Mouse (Mus musculus): ENCODE results near the gene Ttll5. TPM values are rescaled to one million over a fixed set of nuclear protein-coding genes. Genes with fewer than 3 reads are reported as not detected.

The Ttll5 gene
- polyA plus RNA-seq, 1 experiment from 2014 or later = 8.2 TPM

DNA sequence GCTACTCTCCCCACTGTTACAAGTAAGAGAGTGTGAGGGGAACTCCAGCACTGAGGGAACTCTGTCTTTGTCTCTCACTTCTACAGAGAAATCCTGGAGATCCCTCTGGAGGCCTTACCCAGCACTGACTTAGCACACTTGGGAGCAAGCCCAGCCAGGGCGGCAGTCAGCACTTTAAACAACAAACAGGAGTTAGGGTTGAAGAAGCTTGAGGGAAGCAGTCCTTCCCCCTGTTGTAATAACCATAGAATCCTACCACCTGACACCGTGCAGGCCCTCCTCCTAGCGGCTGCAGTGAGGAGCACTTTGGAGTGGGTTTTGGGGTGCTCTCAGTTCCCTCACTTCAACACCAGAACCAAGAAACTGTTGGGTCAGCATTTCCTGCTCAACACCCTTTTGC lies 140.0 kb downstream of the Ttll5 start:
- H3K27ac ChIP-seq (ENCODE audit: low read length) = no peak overlapping the region
- H3K36me3 ChIP-seq (ENCODE audit: control insufficient read depth, insufficient read depth, low read length) = no peaks in the 10 kb centered on the region
- H3K4me3 ChIP-seq (ENCODE audit: low read length) = no peak overlapping the region
- ATAC-seq = no peak
- WGBS = 79% methylated on average over 3 of the region's 3 CpGs
- no peak overlapping the region for H3K9ac ChIP-seq (ENCODE audit: low read depth, low read length)
- no peak overlapping the region for H3K4me2 ChIP-seq (ENCODE audit: low read depth, low read length)
- H3K9me3 ChIP-seq (ENCODE audit: control insufficient read depth, low read length) = no peaks in the 10 kb centered on the region
- H3K27me3 ChIP-seq (replicated peaks; ENCODE audit: control insufficient read depth, insufficient read depth, low read length) = no peaks in the 10 kb centered on the region
- peaks cover 5% of the 10 kb centered on the region; the same call in 1 of the 2 replicates for H3K4me1 ChIP-seq (ENCODE audit: control insufficient read depth, insufficient read depth, low read length)

DNA sequence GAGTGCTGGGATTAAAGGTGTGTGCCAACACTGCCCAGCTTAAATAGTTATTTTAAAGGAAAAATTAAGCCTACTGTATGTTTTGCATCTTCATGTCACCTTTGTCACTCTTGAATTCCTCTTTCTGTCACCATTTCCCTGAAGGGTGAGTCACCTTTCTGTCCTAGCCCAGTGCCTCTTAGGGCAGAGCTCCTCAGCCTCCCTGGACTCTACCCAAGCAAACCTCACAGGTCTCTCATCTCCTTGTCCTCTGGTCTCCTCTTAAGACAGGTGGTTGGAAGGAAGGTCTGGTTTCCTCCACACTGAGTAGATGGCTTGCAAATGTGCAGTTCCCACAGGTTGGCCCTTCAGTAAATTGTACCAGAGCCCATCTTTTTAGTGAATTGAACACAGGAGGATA lies 143.4 kb downstream of the Ttll5 start:
- Histone ChIP-seq H3K9me3 (ENCODE audit: control insufficient read depth, low read length) (no peaks in the 10 kb centered on the region), H3K9ac (ENCODE audit: low read depth, low read length) (no peak overlapping the region), H3K36me3 (ENCODE audit: control insufficient read depth, insufficient read depth, low read length) (no peaks in the 10 kb centered on the region), H3K4me3 (ENCODE audit: low read length) (no peak overlapping the region), H3K27me3 (replicated peaks; ENCODE audit: control insufficient read depth, insufficient read depth, low read length) (no peaks in the 10 kb centered on the region), H3K4me1 (ENCODE audit: control insufficient read depth, insufficient read depth, low read length) (peaks cover 5% of the 10 kb centered on the region; the same call in 1 of the 2 replicates), H3K27ac (ENCODE audit: low read length) (no peak overlapping the region), H3K4me2 (ENCODE audit: low read depth, low read length) (no peak overlapping the region)
- ATAC-seq = no peak

DNA sequence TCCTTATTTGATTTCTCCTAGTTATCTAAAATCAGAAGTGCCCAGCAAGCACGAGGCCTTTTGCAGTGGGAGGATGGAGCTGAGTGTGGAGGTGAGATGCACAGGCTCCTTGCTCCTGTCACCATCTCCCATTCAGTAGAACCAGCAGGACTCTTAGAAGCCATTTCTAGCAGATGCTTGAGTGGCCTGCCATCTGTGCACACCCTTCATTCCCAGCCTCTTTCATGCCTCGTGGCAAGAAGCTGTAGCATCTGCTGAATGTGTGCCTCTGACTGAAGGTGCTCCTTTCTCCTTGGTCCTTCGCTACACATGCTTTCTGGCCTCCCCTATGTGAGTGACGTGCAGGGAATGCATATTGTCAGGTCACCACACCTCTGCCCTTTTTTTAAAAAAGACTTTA lies 143.9 kb downstream of the Ttll5 start:
- no peaks in the 10 kb centered on the region for H3K27me3 ChIP-seq (replicated peaks; ENCODE audit: control insufficient read depth, insufficient read depth, low read length)
- H3K27ac ChIP-seq (ENCODE audit: low read length) = no peak overlapping the region
- H3K9me3 ChIP-seq (ENCODE audit: control insufficient read depth, low read length) = no peaks in the 10 kb centered on the region
- H3K4me1 ChIP-seq (ENCODE audit: control insufficient read depth, insufficient read depth, low read length) = peaks cover under 1% of the 10 kb centered on the region; the same call in 1 of the 2 replicates
- H3K4me2 ChIP-seq (ENCODE audit: low read depth, low read length) = no peak overlapping the region
- H3K36me3 ChIP-seq (ENCODE audit: control insufficient read depth, insufficient read depth, low read length) = no peaks in the 10 kb centered on the region
- no peak overlapping the region for H3K4me3 ChIP-seq (ENCODE audit: low read length)
- no peak overlapping the region for H3K9ac ChIP-seq (ENCODE audit: low read depth, low read length)
- WGBS = 82% methylated on average over 4 of the region's 4 CpGs
- no peak for ATAC-seq

DNA sequence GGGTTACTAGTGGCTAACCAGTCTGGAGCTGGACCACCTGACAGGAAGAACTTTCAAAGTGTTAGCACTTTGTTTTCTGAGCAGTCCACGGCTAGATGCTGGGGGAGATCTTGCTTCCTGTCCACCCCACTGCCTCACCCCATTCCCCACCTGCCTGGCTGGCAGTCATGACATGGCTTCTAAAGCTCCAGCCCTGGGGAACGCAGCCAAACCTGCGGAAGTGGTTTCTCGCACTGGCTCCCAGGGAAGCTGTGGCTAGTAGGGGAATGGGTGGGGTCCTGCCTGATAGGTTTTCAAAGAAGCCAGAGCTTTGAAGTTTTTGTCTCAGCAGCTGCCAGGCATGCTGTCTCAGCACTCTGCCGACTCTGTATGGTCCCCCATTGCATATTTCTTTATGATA lies 145.1 kb downstream of the Ttll5 start:
- no peaks in the 10 kb centered on the region for H3K36me3 ChIP-seq (ENCODE audit: control insufficient read depth, insufficient read depth, low read length)
- ATAC-seq = no peak
- H3K4me2 ChIP-seq (ENCODE audit: low read depth, low read length) = no peak overlapping the region
- WGBS = 43% methylated on average over 5 of the region's 5 CpGs
- H3K4me1 ChIP-seq (ENCODE audit: control insufficient read depth, insufficient read depth, low read length) = no peaks in the 10 kb centered on the region
- no peak overlapping the region for H3K9ac ChIP-seq (ENCODE audit: low read depth, low read length)
- no peak overlapping the region for H3K27ac ChIP-seq (ENCODE audit: low read length)
- no peak overlapping the region for H3K4me3 ChIP-seq (ENCODE audit: low read length)
- H3K9me3 ChIP-seq (ENCODE audit: control insufficient read depth, low read length) = no peaks in the 10 kb centered on the region
- H3K27me3 ChIP-seq (replicated peaks; ENCODE audit: control insufficient read depth, insufficient read depth, low read length) = no peaks in the 10 kb centered on the region

DNA sequence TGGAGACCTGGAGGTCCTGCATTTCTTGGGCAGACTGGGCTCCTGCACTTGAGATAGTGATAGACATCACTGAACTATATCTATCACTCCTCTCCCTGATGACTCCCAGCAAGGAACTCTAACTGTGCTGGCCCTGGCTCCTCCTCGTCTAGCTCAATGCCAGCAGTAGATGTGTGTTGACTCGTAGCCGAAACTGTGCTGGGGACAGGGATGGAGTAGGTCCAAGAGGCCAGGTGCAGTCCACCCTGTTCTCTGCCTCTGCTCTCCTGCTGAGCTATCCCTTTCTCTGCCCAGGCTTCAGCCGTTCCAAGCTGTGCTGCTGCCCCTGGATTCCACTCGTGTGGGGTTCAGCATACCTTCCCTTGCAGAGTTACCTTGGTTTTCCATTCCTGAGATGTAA lies 145.7 kb downstream of the Ttll5 start:
- no peak overlapping the region for H3K4me2 ChIP-seq (ENCODE audit: low read depth, low read length)
- no peak overlapping the region for H3K27ac ChIP-seq (ENCODE audit: low read length)
- H3K9me3 ChIP-seq (ENCODE audit: control insufficient read depth, low read length) = no peaks in the 10 kb centered on the region
- no peak for ATAC-seq
- H3K4me3 ChIP-seq (ENCODE audit: low read length) = no peak overlapping the region
- H3K27me3 ChIP-seq (replicated peaks; ENCODE audit: control insufficient read depth, insufficient read depth, low read length) = no peaks in the 10 kb centered on the region
- H3K9ac ChIP-seq (ENCODE audit: low read depth, low read length) = no peak overlapping the region
- H3K36me3 ChIP-seq (ENCODE audit: control insufficient read depth, insufficient read depth, low read length) = no peaks in the 10 kb centered on the region
- H3K4me1 ChIP-seq (ENCODE audit: control insufficient read depth, insufficient read depth, low read length) = no peaks in the 10 kb centered on the region
- WGBS = 67% methylated on average over 5 of the region's 5 CpGs

DNA sequence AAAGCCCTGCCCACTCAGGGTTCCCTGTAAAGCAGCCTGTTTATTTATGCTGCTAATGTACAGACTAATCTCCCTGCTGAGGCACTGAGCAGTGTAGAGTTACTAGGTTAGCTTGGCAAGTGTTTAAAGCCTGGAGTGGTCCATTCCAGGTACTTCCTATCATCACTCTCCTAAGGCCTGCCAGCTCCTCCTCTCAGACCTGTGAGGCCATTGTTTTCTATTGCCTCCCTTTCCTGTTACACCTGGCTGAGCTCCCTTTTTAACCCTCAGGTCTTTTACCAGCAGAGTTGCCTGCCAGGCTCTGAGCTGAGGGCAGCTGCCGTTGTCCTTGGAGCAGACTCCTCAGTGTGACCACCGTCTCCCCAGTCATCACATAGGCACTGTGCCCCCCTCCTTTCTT lies 146.3 kb downstream of the Ttll5 start:
- no peak overlapping the region for H3K27ac ChIP-seq (ENCODE audit: low read length)
- H3K36me3 ChIP-seq (ENCODE audit: control insufficient read depth, insufficient read depth, low read length) = no peaks in the 10 kb centered on the region
- H3K4me1 ChIP-seq (ENCODE audit: control insufficient read depth, insufficient read depth, low read length) = no peaks in the 10 kb centered on the region
- H3K27me3 ChIP-seq (replicated peaks; ENCODE audit: control insufficient read depth, insufficient read depth, low read length) = no peaks in the 10 kb centered on the region
- ATAC-seq = no peak
- no peak overlapping the region for H3K9ac ChIP-seq (ENCODE audit: low read depth, low read length)
- no peaks in the 10 kb centered on the region for H3K9me3 ChIP-seq (ENCODE audit: control insufficient read depth, low read length)
- no peak overlapping the region for H3K4me3 ChIP-seq (ENCODE audit: low read length)
- H3K4me2 ChIP-seq (ENCODE audit: low read depth, low read length) = no peak overlapping the region
- 66% methylated on average over 2 of the region's 2 CpGs for WGBS

DNA sequence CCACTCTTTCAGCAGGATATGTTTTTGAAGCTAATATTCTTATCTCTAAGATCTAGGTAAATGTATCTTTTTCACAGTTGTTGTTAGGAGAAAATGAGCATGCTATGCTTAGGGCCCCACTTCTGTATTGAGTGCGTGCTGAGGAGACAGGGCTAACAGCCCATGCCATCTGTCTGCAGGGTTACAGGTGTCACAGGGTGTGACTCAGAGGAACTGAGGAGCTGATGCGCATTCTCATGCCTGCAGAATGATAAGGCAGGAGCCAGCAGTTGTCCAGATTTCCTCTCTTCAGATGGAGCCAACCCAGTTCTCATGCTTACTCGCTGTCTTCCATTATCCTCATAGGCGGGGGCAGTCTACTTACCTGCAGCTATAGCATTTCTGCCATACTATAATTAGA lies 147.2 kb downstream of the Ttll5 start:
- WGBS = 88% methylated on average over 4 of the region's 4 CpGs

DNA sequence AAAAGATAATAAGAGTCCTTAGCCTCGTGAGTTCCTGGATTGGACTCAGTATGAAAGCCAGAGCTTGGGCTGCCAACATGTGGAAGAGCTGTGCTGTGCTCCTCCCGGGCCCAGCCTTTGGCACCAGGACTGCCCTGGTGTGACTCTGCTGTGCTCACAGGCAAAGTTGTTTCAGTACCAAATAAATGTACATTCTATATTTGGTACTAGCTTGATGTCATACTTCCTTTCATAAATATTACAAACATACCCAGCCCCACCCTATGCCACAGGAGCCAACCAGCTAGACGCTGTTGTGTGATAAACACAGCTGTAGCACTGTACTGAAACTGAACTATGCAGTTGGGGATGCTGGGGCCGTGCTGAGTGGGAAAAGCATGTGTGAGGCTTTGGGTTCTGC lies 149.1 kb downstream of the Ttll5 start:
- 41% methylated on average over 4 of the region's 4 CpGs for WGBS
- no peaks in the 10 kb centered on the region for H3K9me3 ChIP-seq (ENCODE audit: control insufficient read depth, low read length)
- H3K9ac ChIP-seq (ENCODE audit: low read depth, low read length) = no peak overlapping the region
- peak overlapping the region; percentile 59; the same call in 1 of the 2 replicates for H3K27ac ChIP-seq (ENCODE audit: low read length)
- no peaks in the 10 kb centered on the region for H3K4me1 ChIP-seq (ENCODE audit: control insufficient read depth, insufficient read depth, low read length)
- no peaks in the 10 kb centered on the region for H3K27me3 ChIP-seq (replicated peaks; ENCODE audit: control insufficient read depth, insufficient read depth, low read length)
- H3K4me2 ChIP-seq (ENCODE audit: low read depth, low read length) = no peak overlapping the region
- ATAC-seq = peak; percentile 67; the same call in 1 of the 2 replicates
- no peak overlapping the region for H3K4me3 ChIP-seq (ENCODE audit: low read length)
- no peaks in the 10 kb centered on the region for H3K36me3 ChIP-seq (ENCODE audit: control insufficient read depth, insufficient read depth, low read length)

More for the DNA sequence above, 147.2 kb downstream of the Ttll5 start:
- no peaks in the 10 kb centered on the region for H3K4me1 ChIP-seq (ENCODE audit: control insufficient read depth, insufficient read depth, low read length)
- no peak overlapping the region for H3K4me2 ChIP-seq (ENCODE audit: low read depth, low read length)
- no peak for ATAC-seq
- H3K4me3 ChIP-seq (ENCODE audit: low read length) = no peak overlapping the region
- H3K27ac ChIP-seq (ENCODE audit: low read length) = no peak overlapping the region
- no peaks in the 10 kb centered on the region for H3K9me3 ChIP-seq (ENCODE audit: control insufficient read depth, low read length)
- no peaks in the 10 kb centered on the region for H3K27me3 ChIP-seq (replicated peaks; ENCODE audit: control insufficient read depth, insufficient read depth, low read length)
- H3K36me3 ChIP-seq (ENCODE audit: control insufficient read depth, insufficient read depth, low read length) = no peaks in the 10 kb centered on the region
- no peak overlapping the region for H3K9ac ChIP-seq (ENCODE audit: low read depth, low read length)

DNA sequence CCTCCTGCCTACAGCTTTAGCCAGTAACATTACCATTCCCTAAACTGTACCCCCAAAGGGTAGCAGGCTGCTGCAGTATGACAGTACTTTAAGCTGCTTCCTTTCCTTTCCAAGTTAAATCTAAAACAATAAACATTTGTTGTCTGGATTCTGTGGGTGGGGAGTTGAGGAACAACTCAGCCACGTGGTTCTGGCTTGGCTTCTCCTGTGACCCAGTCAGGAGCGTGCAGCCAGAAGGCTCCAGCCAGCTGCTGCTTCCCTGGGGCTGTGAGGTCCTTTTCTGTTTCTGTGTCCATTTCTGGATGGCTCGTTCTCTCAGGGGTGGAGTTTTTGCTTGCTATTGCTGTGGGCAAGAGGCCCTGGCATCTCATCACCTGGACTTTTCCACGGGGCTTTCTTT lies 149.6 kb downstream of the Ttll5 start:
- Histone ChIP-seq H3K9me3 (ENCODE audit: control insufficient read depth, low read length) (no peaks in the 10 kb centered on the region), H3K9ac (ENCODE audit: low read depth, low read length) (no peak overlapping the region), H3K27ac (ENCODE audit: low read length) (peak overlapping the region; percentile 59; the same call in 1 of the 2 replicates), H3K4me2 (ENCODE audit: low read depth, low read length) (no peak overlapping the region), H3K4me1 (ENCODE audit: control insufficient read depth, insufficient read depth, low read length) (no peaks in the 10 kb centered on the region), H3K27me3 (replicated peaks; ENCODE audit: control insufficient read depth, insufficient read depth, low read length) (no peaks in the 10 kb centered on the region), H3K4me3 (ENCODE audit: low read length) (no peak overlapping the region), H3K36me3 (ENCODE audit: control insufficient read depth, insufficient read depth, low read length) (0 out of 2 replicates have a peak, but pooled peaks cover 4% of the 10 kb centered on the region)
- peak; percentile 33; the same call in 1 of the 2 replicates for ATAC-seq
- WGBS = 61% methylated on average over 4 of the region's 4 CpGs

DNA sequence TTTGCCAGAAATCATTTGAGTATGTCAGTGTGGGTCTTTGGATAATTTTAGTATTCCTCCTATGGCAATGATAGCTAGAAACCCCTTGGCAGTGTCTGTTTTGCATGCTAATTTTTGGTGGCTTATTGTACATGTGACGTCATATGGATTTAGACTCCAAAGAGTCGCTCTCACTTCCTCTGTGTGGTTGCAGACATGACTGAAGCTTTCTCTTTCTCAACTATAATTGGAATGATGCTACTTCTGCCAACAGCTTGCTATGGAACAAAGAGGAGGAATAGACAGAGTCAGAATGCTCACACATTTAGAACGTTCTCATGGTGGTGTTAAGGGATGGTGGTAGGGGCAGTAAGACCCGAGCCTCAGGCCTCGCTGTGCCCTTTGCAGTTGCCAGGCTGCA lies 155.5 kb downstream of the Ttll5 start:
- Histone ChIP-seq H3K9ac (ENCODE audit: low read depth, low read length) (no peak overlapping the region), H3K36me3 (ENCODE audit: control insufficient read depth, insufficient read depth, low read length) (0 out of 2 replicates have a peak, but pooled peaks cover 4% of the 10 kb centered on the region), H3K27ac (ENCODE audit: low read length) (no peak overlapping the region), H3K4me3 (ENCODE audit: low read length) (no peak overlapping the region), H3K9me3 (ENCODE audit: control insufficient read depth, low read length) (no peaks in the 10 kb centered on the region), H3K4me1 (ENCODE audit: control insufficient read depth, insufficient read depth, low read length) (no peaks in the 10 kb centered on the region), H3K4me2 (ENCODE audit: low read depth, low read length) (no peak overlapping the region), H3K27me3 (replicated peaks; ENCODE audit: control insufficient read depth, insufficient read depth, low read length) (no peaks in the 10 kb centered on the region)
- 87% methylated on average over 5 of the region's 5 CpGs for whole genome bisulfite sequencing
- ATAC-seq = no peak
